Mouse (Mus musculus) kidney, adult 11 months (tissue): ENCODE measurements around the gene Cmah.
A peak's percentile ranks its signal among the peaks of the same experiment; 100 is the strongest.

Source experiments
- DNase-seq: peaks from one replicate; pipeline ENCODE4 v3.0.0; 2022

Cmah gene

GRCm38 (mm10) chr13:24485964-24486363, 158.8 kb downstream of the Cmah start:
- DNase-seq = no peak

DNA sequence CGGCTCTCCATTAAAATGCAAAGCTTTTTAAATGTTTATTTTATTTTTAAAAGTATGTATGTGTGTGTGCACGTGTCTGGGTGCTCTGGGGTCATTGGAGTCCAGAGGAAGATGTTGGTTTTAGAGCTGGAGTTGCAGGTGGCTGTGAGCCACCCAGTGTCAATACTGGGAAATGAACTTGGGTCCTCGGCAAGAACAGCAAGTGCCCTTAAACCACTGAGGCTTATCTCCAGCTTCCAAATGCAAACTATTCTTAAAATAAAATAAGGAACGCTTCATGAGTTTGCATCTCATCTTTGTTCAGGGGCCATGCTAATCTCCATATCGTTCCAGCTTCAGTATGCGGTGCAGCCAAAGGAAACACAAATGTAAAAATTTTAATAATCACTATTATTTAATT, 159.2 kb downstream of the Cmah start:
- DNase-seq = no peak

DNA sequence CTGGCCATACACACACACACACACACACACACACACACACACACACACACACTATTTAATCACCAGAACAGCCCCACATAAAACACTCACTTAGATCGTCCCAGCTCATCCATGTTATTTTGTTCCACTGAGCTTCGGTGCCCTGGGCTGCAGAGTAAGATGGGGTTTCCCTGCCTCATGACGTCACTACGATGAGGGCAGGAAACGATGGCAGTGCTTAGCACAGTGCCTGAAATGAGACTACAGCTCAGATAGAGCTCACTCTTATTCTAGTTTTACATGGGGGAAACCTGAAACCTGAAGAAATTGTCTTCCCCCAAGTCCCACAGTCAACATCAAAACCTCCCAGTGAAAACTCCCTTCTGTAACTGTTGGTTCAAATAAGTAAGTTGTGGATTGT, 159.9 kb downstream of the Cmah start:
- DNase-seq = no peak

DNA sequence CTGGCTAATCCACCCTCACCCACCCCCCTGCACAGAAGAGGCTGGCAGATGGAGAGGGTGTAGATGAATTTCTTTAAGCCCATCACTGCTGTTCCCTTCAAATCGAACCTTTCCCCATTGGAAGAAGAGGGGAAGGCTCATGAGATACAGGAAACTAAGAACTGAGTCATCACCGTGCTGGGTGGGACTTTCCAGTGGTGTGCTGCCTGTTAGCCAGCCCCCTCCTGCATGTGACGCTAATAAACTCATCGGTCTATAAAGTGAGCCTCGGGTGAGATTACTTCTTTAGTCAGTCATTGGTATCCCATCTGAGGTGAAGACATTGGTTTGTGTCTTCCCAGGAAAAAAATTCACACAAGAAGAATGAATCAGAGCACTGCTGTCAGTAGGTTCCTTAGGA, 160.3 kb downstream of the Cmah start:
- no peak for DNase-seq

- DNase-seq = no peak
These were observed 161.4 kb downstream of the Cmah start for GRCm38 (mm10) chr13:24488526-24489070.

DNA sequence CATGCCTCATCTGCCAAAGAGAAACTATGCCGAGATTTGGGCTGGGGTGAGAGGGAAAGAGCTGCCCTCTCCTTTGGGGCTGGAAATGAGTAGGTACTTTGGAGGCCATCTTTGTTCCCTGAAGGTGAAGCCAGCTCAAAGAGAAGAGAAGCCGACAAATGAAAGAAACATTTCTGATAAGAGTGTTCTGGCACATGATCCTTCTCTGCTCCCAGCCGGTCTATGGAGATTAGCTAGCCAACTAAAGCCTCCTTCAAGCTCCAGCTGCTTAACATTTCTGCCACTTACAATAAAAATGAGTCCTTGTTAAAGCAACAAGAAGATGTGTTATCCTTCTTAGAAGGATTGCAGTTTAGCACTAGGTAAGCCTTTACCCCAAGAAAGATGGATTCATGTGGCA, 162.3 kb downstream of the Cmah start:
- no peak for DNase-seq

- no peak for DNase-seq
These were observed 162.8 kb downstream of the Cmah start for GRCm38 (mm10) chr13:24490041-24490440.

DNA sequence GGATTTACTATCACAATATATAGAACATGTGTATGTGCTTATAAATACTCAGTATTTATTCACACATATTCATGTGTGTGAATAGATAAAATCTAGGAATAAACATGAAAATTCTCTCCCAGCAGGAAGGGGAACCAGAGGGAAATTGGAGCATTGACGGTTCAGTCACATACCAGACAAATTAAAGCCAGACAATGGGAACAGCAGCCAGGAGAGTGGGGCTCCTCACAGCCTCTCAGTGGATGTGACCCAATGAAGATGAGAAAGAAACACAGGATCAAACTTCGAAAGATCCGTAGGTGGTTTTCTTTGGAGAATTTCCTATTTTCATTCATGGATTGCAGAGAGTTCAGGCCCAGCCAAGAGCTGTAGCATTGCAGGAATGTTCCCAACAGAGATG, 163.9 kb downstream of the Cmah start:
- DNase-seq = no peak

- DNase-seq = no peak
These were observed 166.6 kb downstream of the Cmah start for GRCm38 (mm10) chr13:24493784-24494183.

- DNase-seq = no peak
These were observed 169.1 kb downstream of the Cmah start for GRCm38 (mm10) chr13:24496353-24496752.

- DNase-seq = no peak
These were observed 169.8 kb downstream of the Cmah start for GRCm38 (mm10) chr13:24497001-24497400.

- no peak for DNase-seq
These were observed 171.1 kb downstream of the Cmah start for GRCm38 (mm10) chr13:24498342-24498741.

- no peak for DNase-seq
These were observed 172.3 kb downstream of the Cmah start for GRCm38 (mm10) chr13:24499505-24499904.

- DNase-seq = peak; percentile 6
These were observed 174.1 kb downstream of the Cmah start for GRCm38 (mm10) chr13:24501179-24501905.

DNA sequence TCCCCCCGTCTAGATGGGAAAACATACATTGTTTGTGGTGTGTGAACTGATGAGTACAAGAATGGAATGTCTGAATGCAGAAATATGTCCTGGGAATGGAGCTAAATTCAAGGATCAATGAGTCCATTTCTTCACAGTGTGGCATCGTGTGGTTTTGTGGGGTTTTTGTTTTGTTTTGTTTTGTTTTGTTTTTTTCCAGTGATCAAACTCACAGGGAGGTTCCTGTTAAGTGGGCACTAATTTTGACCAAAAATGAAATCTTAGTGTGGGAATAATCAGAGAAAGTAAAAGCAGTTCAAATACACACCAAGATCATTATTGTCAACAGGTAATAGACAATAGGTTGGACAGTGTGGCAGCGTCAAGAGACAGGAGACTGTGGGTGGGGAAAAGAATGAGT, 174.7 kb downstream of the Cmah start:
- no peak for DNase-seq

DNA sequence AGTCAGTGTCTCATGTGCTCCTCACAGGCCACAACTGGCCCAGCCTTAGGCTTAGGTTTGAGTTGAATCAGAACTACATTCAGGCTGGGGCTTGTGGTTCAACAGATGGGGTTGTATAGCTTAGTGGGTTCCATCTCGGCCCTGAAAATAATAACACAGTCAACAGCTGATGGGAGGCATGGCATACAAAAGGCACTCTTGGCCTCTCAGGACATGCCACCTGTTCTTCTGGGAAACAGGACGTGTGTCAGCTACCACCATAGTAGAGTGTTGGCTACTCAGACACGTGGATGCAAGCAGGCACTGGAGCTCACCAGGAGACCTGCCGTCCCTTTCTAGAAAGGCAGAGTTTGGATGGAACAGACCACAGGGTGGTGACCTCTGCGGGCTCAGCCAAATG, 178.6 kb downstream of the Cmah start:
- DNase-seq = no peak

GRCm38 (mm10) chr13:24507156-24507555, 180.0 kb downstream of the Cmah start:
- DNase-seq = no peak

DNA sequence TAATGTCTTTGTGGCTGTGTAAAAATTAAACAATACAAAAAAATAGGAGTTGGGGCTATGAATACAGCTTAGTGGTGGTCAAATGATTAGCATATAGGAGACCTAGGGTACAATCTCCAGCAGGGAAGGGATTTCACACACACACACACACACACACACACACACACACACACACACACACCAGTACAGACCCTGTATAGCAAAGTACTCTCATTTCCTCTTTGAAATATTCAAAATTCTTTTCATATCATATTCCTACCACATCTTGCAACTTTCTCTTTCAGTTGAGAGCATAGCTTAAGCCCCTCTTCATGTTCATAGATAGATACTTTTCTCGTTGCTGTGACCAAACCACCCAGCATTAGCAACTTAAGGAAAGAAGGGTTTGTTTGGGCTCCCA, 181.7 kb downstream of the Cmah start:
- no peak for DNase-seq

- DNase-seq = no peak
These were observed 184.2 kb downstream of the Cmah start for GRCm38 (mm10) chr13:24511367-24511766.

- no peak for DNase-seq
These were observed 184.8 kb downstream of the Cmah start for GRCm38 (mm10) chr13:24511932-24512520.

DNA sequence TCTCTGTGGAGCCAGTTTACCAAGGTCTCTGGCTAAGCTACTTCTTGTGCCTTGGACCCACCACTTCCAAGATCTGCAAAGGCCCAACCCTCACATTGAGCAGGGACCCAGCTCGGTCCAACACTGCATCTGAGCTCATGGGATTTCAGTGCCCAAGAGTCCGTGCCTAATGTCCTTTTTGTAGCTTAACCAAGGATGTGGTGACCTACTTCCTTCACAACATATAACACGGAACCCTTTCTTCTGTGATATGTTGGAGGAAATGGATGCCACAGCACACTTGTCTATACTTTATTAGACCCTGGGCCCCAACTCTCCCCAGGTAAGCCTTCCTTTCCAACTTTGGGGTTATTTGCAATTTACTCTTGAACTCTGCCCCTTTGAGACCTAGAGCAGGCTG, 186.5 kb downstream of the Cmah start:
- DNase-seq = no peak

DNA sequence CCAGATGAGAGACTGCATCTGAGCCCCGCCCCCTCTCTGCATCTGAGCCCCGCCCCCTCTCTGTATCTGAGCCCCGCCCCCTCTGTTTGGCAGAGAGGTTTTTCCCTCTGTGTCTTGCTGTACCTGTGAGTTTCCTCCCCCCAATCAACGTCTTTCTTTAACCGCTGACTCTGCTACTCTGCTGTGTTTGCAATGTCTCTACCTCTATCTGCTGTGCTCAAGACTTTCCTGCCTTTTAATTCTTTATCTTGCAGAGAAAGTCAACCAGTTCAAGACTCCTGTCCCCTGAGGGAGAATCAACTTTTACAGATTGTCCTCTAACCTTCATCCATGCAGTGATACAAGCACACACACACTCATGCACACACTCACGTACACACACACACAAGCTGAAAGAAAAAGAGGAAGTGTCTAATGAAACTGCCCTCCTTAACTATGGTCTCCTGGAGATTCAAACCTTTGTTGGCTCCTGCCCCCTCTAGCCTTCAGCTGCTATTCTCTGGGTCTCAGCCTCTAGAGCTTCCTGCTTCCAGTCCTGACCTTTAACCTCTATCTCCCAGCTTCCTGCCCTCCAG, 188.0 kb downstream of the Cmah start:
- DNase-seq = no peak

- no peak for DNase-seq
These were observed 190.6 kb downstream of the Cmah start for GRCm38 (mm10) chr13:24517757-24518156.

DNA sequence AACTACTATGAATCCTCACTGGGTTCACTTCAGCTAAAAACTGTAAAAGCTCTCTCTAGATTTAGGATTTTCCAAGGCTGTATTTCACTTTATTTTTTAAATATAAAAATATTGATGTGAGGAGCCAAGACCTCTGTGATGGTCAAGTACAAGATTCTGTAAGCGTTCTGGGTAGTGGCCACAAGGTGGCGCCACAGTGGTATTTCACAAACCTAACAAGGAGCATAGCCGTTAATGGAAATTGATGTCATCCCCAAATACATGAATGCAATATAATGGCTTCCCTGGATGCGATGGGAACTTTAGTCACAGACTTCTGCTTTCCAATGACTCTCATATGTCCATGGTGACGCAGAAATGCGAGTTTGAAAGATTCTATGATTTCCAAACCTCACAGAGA, 191.7 kb downstream of the Cmah start:
- DNase-seq = peak; percentile 25
